Mouse (Mus musculus): ENCODE data around the gene Chd1l. TPM values are rescaled to one million over a fixed set of nuclear protein-coding genes. Genes with fewer than 3 reads are reported as not detected.

Chd1l gene
- total RNA-seq (2015) (21.1 and 21.3 TPM in 2 replicates), total RNA-seq (2017) (45.9 and 57.4 TPM in 2 replicates)

DNA sequence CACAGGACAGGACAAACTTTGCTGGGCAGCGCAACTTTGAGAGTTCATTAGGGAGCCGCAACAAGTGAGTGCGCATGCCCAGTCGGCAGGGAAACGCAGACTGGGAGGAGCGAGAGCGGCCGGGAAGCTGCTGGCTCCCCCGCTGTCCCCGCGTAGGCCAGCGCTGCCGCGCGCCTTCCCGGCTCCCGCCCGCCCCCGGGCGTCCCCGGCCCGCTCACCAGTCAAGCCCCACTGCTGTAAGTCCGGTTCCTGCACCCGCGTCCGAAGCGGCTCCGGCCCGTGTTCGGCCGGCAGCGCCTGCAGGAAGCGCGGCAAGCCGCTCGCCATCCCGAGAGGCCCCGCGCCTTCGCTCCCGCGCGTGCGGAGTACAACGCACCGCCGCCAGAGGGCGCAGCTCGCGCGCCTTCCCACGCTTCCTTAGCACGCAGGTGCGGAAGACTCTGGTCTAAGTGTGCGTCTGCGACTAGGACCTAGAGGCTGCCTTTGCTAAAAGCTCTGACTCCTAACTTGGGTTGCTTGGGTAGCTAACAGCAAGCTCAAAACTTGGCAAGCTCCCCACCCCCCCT lies at the start of gene Chd1l:
TSS of gene Chd1l (minus strand) at position 359 of the 566 bp plus-strand sequence.
- peak; percentile 93 for ATAC-seq (replicated peaks; ENCODE audit: poor library complexity)

DNA sequence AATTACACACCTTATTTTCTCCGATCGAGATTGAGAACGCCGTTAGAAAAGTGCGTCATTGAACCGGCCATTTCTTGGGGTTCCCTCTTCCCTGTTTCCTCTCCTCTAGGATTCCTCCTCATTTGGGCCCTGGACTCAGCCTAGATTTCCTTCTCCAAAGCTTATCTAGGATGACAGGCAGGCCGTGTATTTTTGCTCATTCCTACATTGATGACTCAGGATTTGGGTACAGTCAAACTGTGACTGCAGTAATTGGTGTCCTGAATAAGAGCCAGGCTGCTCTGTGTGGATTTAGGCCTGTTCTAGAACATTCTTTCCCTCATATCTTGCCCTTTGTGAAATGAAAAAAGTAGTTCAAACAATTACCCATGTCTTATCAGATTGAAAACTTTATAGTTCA lies 49.7 kb upstream of the Chd1l start:
- no peak for ATAC-seq (replicated peaks; ENCODE audit: poor library complexity)

DNA sequence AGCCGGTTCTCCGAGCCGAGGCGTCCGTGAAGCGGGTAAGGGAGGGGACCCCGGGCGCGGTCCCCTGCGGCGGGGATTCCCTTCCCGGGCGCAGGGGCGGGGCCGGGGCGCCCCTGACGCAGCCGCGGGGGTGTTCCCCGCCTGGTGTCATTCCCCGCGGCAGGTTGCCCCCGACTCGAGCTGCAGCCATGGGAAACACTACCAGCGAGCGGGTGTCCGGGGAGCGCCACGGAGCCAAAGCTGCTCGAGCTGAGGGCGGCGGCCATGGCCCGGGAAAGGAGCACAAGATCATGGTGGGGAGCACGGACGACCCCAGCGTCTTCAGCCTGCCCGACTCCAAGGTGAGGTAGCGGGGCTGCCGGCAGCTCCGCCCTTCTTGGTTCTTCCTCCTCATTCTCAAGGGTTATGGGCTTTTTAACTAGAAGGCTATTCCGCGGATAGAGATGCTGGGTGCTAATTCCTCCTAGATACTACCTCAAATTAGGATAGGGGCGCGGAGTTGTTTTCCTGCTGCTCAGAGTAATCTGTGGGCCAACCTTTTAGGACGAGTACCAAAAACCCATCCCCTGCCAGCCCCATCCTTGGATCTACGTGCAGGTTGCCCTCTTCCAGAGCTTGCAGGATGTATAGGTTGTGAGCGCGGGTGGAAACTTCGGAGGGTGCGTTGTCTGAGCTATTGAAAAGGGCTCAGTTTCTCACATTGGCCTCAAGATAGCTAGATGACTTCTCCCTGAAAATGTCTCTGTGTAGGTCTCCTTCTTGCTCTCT lies 48.6 kb upstream of the Chd1l start:
- ATAC-seq (replicated peaks; ENCODE audit: poor library complexity) = peak; percentile 38

DNA sequence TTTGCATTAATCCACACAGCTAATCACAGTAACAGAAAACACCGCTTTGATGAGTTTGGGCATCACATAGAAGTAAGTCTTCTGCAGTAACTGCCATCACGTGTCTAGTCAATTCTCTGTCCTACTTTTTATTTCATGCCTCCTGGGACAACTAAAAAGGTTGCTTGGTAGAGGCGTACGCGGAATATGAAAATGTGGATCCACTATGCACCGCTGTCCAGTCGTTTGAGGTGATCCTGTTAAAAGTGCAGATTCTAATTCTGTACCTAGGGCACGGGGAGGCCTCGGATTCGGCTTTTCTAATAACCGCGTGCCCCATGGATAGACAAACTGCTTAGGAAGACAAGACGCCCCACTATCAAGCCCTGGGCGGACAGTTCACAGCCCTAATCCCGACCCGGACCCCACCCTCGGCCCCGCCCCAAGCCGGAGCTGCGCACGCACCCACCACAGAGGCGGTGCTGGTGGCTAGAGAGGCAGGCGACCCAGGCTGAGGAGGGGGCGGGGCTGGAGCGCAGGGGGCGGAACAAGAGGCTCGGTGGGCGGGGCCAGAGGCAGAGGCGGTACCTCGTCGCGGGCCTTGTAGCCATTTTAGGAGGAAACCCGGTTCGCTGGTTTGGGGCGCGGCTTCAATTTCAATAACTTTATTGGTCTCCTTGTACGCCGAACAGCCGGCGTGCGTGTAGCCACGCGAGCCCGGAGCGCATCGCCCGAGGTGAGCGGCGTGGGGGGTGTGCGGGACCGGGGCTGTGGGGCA lies 47.8 kb upstream of the Chd1l start, which contains the start of gene Prkab2:
TSS of gene Prkab2 (plus strand) at position 539 of the 757 bp plus-strand sequence.
- peak; percentile 94 for ATAC-seq (replicated peaks; ENCODE audit: poor library complexity)

DNA sequence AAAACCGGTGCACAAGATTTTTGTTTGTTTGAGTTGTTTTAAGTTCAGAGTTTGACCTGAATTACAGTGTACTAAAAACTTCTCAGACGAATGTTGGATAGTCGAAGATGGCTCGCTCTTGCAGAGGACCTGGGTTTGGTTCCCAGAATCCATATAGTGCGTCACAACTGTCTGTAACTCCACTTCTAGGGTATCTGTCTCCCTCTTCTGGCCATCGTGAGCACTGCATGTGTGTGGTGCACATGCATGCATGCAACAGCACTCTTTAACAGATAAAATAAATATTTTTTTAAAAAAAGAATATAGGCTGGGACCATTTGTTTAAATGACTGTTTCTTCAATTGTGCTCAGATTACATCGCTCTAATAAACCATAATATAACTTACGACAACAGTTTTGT lies 44.9 kb upstream of the Chd1l start:
- ATAC-seq (replicated peaks; ENCODE audit: poor library complexity) = peak; percentile 30; the same call in 1 of the 2 replicates

DNA sequence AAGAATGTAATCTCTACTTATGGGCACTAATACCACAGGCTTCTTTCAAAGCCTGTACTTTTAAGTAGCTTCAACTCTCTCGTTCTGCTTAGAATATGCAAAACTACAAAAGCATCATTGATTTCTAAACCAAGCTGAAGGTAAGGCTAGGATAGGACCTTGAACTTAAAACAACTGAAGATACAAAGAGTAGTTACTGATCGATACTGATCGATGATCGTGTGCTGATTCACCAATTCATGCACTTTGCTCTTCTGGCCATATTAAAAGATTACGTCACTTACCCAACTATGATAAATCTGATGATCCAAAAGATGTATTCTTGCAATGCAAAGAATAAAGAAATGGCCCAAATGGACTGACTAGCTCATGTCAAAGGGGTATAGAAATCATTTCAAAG lies 43.8 kb upstream of the Chd1l start:
- ATAC-seq (replicated peaks; ENCODE audit: poor library complexity) = no peak

DNA sequence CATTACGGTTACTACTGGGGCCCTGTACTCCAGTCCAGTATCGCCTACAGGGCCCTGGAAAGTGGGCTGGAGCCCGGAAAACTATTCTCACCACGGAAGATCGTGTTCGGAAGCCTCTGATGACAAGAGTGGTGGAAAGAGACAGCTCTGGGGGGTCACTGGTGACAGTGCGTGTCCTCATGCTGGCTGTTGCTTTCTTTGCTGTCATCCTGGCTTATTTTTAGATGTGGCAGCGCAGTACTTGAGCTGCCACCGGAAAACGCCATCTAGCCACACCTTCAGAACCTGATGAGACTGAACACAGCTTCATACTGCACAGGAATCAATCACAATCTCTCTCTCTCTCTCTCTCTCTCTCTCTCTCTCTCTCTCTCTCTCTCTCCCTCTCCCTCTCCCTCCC lies 41.6 kb upstream of the Chd1l start:
- no peak for ATAC-seq (replicated peaks; ENCODE audit: poor library complexity)

DNA sequence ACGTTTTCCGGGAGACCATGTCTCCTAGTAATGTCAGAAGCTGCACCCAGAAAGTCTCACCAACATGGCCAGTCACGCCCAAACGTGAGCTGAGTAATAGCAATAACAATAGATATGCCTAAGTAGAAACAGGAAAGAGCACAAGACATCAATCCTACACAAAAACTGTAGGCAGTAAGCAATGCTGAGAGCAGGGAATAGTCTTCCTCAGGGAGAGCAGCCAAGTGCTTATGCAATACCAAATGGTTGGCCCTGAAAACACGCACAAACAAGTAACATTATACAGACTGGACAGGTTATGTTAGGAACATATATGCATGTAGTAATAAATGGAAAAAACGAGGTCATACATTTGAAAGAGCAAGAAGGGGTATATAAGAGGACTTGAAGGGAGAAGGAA lies 39.5 kb upstream of the Chd1l start:
- ATAC-seq (replicated peaks; ENCODE audit: poor library complexity) = no peak

DNA sequence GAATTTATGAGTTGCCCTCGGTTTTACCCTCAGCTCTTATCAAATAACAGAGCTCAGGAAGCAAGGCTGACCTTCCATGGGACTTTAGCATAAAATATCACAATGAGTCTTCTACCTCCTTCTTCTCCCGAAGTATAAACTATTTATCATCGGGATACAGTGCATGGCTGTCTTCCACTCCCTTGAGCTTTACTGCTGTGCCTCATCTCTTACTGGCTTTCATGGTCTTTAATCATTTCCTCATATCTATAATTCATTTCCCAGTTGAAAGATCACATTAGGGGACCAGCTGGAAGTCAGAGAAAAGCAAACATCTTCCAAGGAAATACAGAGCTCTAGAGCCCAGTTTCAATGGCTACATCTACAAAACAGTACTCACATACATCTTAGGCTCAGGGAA lies 39.0 kb upstream of the Chd1l start:
- no peak for ATAC-seq (replicated peaks; ENCODE audit: poor library complexity)

DNA sequence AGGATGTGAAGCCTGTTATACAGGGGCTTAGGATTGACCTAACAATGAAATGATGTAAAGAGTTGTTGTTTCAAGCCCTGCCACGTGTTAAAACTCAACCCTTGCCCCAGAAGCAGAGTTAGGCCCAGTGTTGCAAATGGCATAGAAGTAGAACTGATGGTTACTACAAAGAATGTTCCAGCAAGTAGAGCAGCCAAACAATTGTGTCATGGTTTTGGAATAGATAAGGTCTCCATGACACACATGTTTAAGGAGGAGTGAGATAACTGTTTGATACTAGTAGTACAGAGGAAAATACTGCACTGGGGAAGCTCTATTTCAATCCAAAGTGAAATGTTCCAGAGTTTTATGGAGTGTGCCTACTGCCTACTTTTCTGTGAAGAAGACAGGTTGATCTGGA lies 38.5 kb upstream of the Chd1l start:
- ATAC-seq (replicated peaks; ENCODE audit: poor library complexity) = no peak

DNA sequence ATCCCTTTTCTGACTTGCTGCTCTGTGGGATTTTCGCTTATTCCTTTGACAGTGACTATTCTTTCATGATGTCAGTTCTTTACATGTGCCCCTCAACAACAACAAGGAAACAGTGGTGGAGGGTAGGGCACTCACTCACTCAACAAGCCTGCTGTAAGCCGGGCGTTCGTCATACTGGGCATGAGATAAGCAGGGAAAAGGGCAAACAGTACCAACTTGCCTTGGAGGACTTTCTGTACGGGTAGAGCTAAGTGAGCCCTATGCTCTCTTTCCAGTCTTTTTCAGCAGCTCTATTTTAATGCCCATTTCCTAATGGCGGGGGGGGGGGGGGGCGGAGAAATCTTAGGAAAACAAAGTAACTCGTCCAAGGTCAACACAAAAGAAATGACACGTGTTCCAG lies 32.0 kb upstream of the Chd1l start:
- ATAC-seq (replicated peaks; ENCODE audit: poor library complexity) = no peak

DNA sequence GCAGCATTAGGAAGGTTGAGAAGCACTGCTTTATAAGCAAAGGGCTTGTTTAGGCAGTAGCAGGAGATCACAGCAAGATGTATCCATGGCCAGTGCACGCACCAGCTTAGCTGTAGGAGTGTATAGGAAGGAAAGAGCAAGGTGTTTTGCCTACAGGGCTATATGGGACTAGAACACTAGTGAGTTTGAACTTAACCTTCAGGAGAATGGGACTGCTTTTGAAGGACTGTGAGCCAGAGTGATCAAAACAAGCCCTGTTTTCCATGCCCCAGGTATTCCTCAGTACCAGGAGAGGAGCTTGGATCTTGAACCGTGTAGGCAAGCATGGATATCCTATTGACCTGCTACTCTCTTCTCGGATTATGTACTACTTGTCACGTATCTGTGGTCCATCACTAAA lies 31.4 kb upstream of the Chd1l start:
- ATAC-seq (replicated peaks; ENCODE audit: poor library complexity) = no peak

DNA sequence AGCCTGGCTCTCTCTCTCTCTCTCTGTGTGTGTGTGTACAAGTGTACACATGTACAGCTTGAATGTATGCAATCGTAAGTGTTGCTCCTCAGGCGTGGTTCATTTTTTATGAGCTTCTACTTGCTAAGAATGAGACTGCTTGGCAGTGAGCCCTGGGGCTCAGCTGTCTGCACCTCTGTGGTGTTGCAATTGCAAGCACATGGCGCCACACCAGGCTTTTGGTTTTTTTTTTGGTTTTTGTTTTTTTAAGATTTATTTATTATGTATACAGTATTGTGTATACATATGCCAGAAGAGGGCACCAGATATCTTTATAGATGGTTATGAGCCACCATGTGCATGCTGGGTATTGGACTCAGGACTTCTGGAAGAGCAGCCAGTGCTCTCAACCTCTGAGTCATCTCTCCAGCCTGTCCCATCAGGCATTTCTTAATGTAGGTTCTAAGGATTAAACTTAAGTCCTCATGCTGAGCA lies 24.3 kb upstream of the Chd1l start:
- ATAC-seq (replicated peaks; ENCODE audit: poor library complexity) = peak; percentile 71

DNA sequence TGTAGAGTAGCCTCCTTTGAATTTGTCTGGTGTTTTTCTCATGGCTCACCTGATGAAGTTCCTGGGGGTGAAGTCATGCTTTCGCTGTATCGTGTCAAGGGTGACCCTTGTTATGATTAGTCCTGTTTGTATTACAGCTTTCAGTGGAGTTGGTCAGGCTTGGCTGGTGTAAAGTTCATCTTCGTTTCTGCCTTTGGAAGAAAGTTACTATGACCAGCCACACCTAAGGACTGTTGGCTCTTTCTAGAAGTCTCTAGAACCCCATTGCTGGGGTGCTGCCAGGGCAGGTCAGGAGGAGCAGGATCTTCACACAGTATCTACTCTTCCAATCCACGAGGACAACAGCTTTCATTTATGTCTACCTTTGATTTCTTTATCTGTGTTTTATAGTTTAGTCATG lies 23.5 kb upstream of the Chd1l start:
- no peak for ATAC-seq (replicated peaks; ENCODE audit: poor library complexity)

DNA sequence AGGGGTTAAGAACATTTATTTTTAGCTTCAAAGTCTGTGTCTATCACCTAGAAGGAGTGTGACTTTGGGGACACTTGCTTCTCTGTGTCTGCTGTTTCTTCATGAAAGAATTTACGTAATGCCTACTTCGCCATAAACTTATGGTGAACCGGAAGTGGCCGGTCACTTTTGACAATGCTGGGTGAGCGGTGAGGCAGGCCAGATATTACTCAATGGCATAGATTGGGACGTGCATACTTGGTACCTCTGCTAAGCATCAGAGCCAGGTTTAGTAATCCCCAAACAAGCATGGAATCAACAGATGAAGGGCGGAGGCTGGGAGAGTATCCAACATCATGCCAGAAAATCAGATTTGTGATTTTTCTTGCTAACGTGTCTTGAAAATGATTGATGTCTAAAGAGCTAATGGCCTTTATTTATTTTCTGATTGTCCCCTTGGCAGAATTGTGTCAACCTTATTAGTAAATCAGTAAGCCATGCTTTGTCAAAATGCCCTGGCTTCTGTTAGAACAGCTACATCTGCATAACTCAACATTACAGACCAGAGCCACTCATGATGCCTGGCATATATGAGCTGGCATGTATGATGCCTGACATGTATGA lies 21.4 kb upstream of the Chd1l start:
- peak; percentile 49 for ATAC-seq (replicated peaks; ENCODE audit: poor library complexity)

DNA sequence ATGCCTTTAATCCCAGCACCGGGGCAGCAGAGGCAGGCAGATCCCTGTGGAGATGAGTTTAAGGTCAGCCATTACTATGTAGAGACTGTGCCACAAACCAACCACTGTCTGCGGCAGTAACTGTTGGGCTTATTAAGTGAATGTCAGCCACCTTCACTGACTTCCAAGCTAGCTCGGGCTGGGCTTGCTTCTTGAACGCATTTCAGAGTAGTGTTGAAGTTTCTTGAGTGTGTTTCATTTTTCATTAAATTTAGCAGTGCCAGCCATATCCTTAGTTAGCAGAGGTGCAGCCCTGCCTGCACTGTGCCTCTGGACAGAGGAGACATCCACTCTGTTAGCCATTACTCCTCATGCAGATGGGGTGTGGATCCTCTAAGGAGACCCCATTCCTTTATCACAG lies 20.7 kb upstream of the Chd1l start:
- ATAC-seq (replicated peaks; ENCODE audit: poor library complexity) = no peak

DNA sequence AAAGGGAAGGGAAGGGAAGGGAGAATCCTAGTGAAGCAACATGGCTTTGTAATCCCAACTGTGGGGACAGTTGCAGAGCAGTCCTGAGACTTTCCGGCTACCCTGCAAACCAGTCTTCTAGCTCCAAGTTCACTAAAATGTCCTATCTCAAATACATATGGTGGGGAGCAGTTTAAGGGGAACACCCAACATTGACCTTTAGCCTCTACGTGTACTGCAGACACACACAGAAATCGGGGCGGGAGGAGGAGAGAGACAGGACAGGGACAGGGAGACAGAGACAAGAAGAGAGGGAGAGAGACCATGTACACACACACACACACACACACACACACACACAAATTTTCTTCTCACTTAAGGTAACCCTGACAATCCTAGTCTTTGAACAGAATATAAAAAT lies 19.9 kb upstream of the Chd1l start:
- no peak for ATAC-seq (replicated peaks; ENCODE audit: poor library complexity)

DNA sequence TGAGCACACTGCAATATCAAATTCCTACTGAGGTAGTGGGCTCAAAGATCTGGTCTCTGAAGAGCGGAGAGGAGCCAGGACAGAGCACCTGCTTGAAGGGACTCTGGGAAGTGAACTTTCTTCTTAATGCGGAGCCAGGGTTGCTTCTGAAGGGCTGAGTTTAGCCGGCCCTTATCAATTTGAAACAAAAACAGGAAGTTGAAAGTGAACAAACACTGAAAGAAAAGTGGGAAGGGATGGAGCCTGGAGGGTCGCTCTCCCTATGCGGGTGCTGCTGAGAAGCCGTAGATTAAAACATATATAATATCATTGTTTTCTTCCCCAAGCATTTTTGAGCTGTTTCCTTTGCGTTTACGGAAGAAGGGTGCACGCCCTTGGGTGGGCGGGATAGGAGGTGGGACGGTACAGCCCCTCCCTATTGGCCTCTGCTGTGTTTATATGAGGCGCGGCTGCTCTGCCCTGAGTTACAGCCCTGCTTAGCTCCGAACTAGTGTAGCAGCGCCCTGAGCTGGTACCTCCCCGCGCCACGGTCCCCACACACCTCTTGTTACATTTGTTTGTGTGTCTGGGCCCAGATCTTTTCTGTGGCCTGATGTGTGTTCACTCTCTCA lies 18.5 kb upstream of the Chd1l start, which contains the start of gene Fmo5:
TSS of gene Fmo5 (plus strand) at position 414 of the 611 bp plus-strand sequence.
- ATAC-seq (replicated peaks; ENCODE audit: poor library complexity) = peak; percentile 91

DNA sequence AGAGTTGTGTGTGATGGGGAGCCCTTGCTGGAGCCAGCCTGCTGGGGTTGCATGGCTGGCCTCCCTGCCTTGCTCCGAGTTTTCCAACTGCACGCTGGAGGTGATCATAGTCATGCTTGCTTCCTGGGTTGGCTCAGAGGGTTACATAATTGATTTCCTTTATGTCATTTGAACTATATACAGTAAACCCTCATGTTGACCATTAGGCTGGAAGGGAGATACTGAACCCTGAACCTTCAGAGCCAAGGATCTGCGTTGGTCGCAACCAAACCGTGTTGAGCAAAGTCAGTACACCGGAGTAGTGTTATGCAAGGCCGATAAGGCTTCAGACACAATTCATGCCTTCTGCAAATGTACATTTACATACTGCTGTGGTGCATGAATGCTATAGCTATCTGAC lies 17.9 kb upstream of the Chd1l start:
- peak; percentile 54 for ATAC-seq (replicated peaks; ENCODE audit: poor library complexity)

DNA sequence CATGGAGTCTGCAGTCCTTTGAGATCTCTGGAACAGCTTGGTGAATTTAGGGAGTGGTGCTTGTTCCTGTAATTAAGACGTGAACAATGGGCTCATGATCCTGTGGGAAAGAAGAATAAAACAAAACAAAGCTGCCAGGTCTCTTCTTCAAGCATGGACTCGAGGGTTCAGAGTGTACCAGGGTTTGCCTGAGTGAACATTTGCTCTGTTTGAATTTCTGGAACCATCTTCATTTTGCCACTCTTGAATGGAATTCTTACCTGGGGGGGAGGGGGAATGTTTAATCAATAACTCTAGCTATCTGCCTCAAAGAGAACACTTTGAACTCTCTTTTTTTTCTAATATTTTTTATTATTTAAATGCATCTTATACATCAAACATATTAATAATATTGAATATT lies 14.6 kb upstream of the Chd1l start:
- ATAC-seq (replicated peaks; ENCODE audit: poor library complexity) = no peak

DNA sequence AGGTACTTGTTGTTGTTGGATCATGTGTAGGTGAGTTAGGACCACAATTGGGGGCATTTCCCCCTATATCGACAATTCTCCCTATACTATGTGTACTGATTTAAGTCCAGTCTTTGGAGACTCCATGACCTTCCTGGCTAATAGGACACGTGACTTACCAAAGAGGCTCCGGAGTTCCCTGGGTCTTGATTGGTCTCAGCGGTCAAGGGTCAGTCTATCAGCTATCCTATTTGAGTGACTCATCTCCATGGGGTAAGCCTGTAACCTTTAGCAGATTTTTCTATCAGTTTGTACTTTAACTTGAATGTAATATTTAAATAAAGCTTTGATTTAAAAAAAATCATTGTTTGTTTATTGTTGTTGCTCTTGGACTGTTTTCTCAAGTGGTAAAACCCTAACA lies 10.7 kb upstream of the Chd1l start:
- ATAC-seq (replicated peaks; ENCODE audit: poor library complexity) = no peak

Measured in megakaryocyte progenitor cell, adult 5-6 weeks (primary cell).